Mouse (Mus musculus): Measurements from ENCODE around the gene Uvssa.

The Uvssa gene

GRCm38 (mm10) chr5:33372331-33373038, 5.9 kb upstream of the Uvssa start:
- no peak for DNase-seq

GRCm38 (mm10) chr5:33377176-33377575, 1.2 kb upstream of the Uvssa start:
- DNase-seq, result no peak

GRCm38 (mm10) chr5:33377801-33378301, 498 bp upstream of the Uvssa start:
- DNase-seq, result no peak

GRCm38 (mm10) chr5:33387550-33387949, 9.2 kb downstream of the Uvssa start:
- no peak for DNase-seq

- peak; percentile 83 for DNase-seq
Observed at GRCm38 (mm10) chr5:33393803-33394202, 15.5 kb downstream of the Uvssa start.

GRCm38 (mm10) chr5:33395693-33396092, 17.3 kb downstream of the Uvssa start:
- DNase-seq, result no peak

GRCm38 (mm10) chr5:33396828-33397227, 18.5 kb downstream of the Uvssa start:
- DNase-seq, result no peak

- DNase-seq, result no peak
Observed at GRCm38 (mm10) chr5:33400819-33401218, 22.5 kb downstream of the Uvssa start.

- no peak for DNase-seq
Observed at GRCm38 (mm10) chr5:33420313-33420712, 42.0 kb downstream of the Uvssa start.

- DNase-seq, result peak; percentile 17
Observed at GRCm38 (mm10) chr5:33427461-33427860, 49.1 kb downstream of the Uvssa start.

GRCm38 (mm10) chr5:33430106-33430505, 51.8 kb downstream of the Uvssa start:
- no peak for DNase-seq

GRCm38 (mm10) chr5:33430511-33431172, 52.3 kb downstream of the Uvssa start:
- DNase-seq, result peak; percentile 29

GRCm38 (mm10) chr5:33431173-33432005, 53.0 kb downstream of the Uvssa start:
- no peak for DNase-seq

- DNase-seq, result peak; percentile 17
Observed at GRCm38 (mm10) chr5:33432057-33432935, 53.9 kb downstream of the Uvssa start.

- peak; percentile 30 for DNase-seq
Observed at GRCm38 (mm10) chr5:33433201-33434138, 55.1 kb downstream of the Uvssa start, which contains the start of gene Nkx1-1. Gene Nkx1-1 (minus strand): TSS chr5:33433976.

GRCm38 (mm10) chr5:33434141-33434780, 55.9 kb downstream of the Uvssa start:
- peak; percentile 57 for DNase-seq

- no peak for DNase-seq
Observed at GRCm38 (mm10) chr5:33435151-33435550, 56.8 kb downstream of the Uvssa start.

GRCm38 (mm10) chr5:33435941-33436340, 57.6 kb downstream of the Uvssa start:
- no peak for DNase-seq

- DNase-seq, result peak; percentile 88
Observed at GRCm38 (mm10) chr5:33438214-33438613, 59.9 kb downstream of the Uvssa start.

GRCm38 (mm10) chr5:33442927-33443710, 64.8 kb downstream of the Uvssa start:
- DNase-seq, result peak; percentile 75
